Mouse (Mus musculus) ES-E14 (cell line): Measurements from ENCODE around the gene Sncb. TPM values are rescaled to one million over a fixed set of nuclear protein-coding genes. Genes with fewer than 3 reads are reported as not detected.

Experiments used
- DNase-seq: peaks from one replicate; pipeline ENCODE4 v3.0.0-alpha.2; 2013; ENCODE audit warnings: low read depth, low spot score
- H3K27ac ChIP-seq: 2 replicates; pipeline ENCODE4 v1.5.1; 2012; ENCODE audit warnings: low read depth, mild to moderate bottlenecking, low read length, moderate library complexity, mixed read lengths; ENCODE audit not compliant: poor library complexity, insufficient read depth, severe bottlenecking
- H3K36me3 ChIP-seq: 2 replicates; pipeline ENCODE4 v1.6.1; 2012; ENCODE audit warnings: mild to moderate bottlenecking, low read length, moderate library complexity, mixed read lengths; ENCODE audit not compliant: control insufficient read depth, poor library complexity, insufficient read depth, severe bottlenecking
- H3K4me1 ChIP-seq, 2 experiments: fragments of 150-350 bp in 1 of 2; sonication (generic) in 1 of 2; 2 replicates each; pipeline ENCODE4 v1.6.1; 2012; ENCODE audit warnings: low read length in 2 of 2, mild to moderate bottlenecking in 1 of 2, mixed read lengths in 1 of 2; ENCODE audit not compliant: control insufficient read depth in 2 of 2, insufficient read depth in 2 of 2, poor library complexity in 1 of 2
- H3K4me3 ChIP-seq, 2 experiments: fragments of 150-350 bp in 1 of 2; sonication (generic) in 1 of 2; 2 replicates each; pipeline ENCODE4 v1.5.1; 2012; ENCODE audit warnings: low read length in 2 of 2, low read depth in 1 of 2, mild to moderate bottlenecking in 1 of 2, mixed read lengths in 1 of 2; ENCODE audit not compliant: insufficient read depth in 1 of 2, poor library complexity in 1 of 2, severe bottlenecking in 1 of 2
- H3K9ac ChIP-seq: 2 replicates; pipeline ENCODE4 v1.6.1; 2012; ENCODE audit warnings: low read depth, mild to moderate bottlenecking, low read length, mixed read lengths; ENCODE audit not compliant: poor library complexity, insufficient read depth, severe bottlenecking
- H3K9me3 ChIP-seq: fragments of 150-350 bp; sonication (generic); 2 replicates; pipeline ENCODE4 v1.6.1; 2012; ENCODE audit warnings: low read depth, mild to moderate bottlenecking, low read length; ENCODE audit not compliant: control insufficient read depth, insufficient read depth
- CHD2 ChIP-seq: IDR thresholded peaks from 2 replicates; pipeline ENCODE4 v1.6.1; 2014; ENCODE audit warnings: mild to moderate bottlenecking, low read depth, low read length, inconsistent platforms
- HCFC1 ChIP-seq: IDR thresholded peaks from 2 replicates; pipeline ENCODE4 v1.6.1; 2012; ENCODE audit warnings: low read length, inconsistent platforms, borderline replicate concordance; ENCODE audit not compliant: insufficient read depth
- MAFK ChIP-seq: IDR thresholded peaks from 2 replicates; pipeline ENCODE4 v1.6.1; 2014; ENCODE audit warnings: mild to moderate bottlenecking, low read depth, low read length, inconsistent platforms; ENCODE audit not compliant: insufficient read depth
- ZC3H11A ChIP-seq: IDR thresholded peaks from 2 replicates; pipeline ENCODE4 v1.6.1; 2012; ENCODE audit warnings: low read depth, mild to moderate bottlenecking, inconsistent platforms, low read length, borderline replicate concordance
- ZNF384 ChIP-seq: IDR thresholded peaks from 2 replicates; pipeline ENCODE4 v1.6.1; 2012; ENCODE audit warnings: low read depth, low read length, inconsistent platforms
- in situ Hi-C, 2 experiments: fragments of 600-800 bp; cut with MboI; formaldehyde crosslinking; loops; one replicate each; pipeline ENCODE4 v1.15.1; 2025; ENCODE audit warnings: low sequenced_read_pairs in 2 of 2, inconsistent platforms in 1 of 2; ENCODE audit not compliant: unreplicated experiment in 2 of 2
- total RNA-seq: library from RNA; depleted of rRNA; stranded (reverse); fragments of 300-350 nt; gene quantifications from 2 replicates; pipeline ENCODE4 v1.2.3, GENCODE M21; 2012; rRNA removed

Sncb gene
- total RNA-seq, 1 experiment = not detected

DNA sequence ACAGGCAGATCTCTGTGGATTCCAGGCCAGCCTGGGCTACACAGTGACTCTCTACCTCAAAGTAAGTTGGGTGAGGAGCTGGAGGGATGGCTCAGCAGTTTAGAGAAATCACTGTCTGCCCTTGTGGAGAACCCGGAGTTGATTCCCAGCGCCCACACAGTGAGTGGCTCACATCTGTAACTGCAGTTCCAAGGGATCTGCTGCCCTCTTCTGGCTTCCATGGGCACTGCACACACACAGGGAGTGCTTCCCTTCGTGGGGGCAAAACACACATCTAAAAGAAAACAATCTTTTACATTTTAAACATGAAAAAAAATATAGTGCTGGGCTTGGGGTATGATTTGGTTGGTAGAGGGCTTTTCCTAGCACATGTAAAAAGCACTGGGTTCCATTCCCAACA lies 43.3 kb downstream of the Sncb start:
- no peak for TF ChIP-seq MAFK
- TF ChIP-seq CHD2 = no peak
- no peak for TF ChIP-seq ZC3H11A
- no peak for TF ChIP-seq HCFC1
- no peak for TF ChIP-seq ZNF384

DNA sequence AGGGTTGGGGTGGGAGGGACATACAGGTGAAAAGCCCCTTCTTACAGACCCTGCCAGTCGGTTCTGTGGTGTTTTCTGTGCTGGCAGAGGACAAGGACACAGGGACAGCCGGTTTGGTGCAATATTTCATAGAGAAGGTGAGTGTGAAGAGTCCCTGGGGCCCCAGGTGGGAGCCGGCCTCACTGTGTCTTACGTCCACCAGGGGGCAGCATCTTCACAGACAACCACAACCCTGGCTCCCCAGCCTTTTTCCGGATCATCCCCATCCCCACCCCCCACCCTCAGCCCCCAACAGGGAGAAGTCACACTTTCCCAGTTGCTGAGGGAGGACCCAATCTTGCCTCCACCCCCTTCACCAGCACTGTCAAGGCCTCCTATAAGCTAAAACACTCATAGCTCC lies 49.5 kb downstream of the Sncb start:
- H3K4me3 ChIP-seq = no peak overlapping the region
- no peak overlapping the region for H3K27ac ChIP-seq
- TF ChIP-seq ZNF384 (no peak), CHD2 (no peak), ZC3H11A (0 out of 2 replicates have a peak, but pooled peaks have one; percentile 24), MAFK (no peak)
- H3K4me1 ChIP-seq = peaks cover 0 to 4% of the 10 kb centered on the region in 2 experiments; a peak in 1 of 4 replicates
- no peaks in the 10 kb centered on the region for H3K9me3 ChIP-seq
- peak; percentile 58 for DNase-seq
- no peaks in the 10 kb centered on the region for H3K36me3 ChIP-seq
- H3K9ac ChIP-seq = no peak overlapping the region
- in situ Hi-C loops = no loop called here

More for the DNA sequence above, 43.3 kb downstream of the Sncb start:
- no peaks in the 10 kb centered on the region for H3K36me3 ChIP-seq
- H3K9ac ChIP-seq = no peak overlapping the region
- no peaks in the 10 kb centered on the region for H3K9me3 ChIP-seq
- no peak for DNase-seq
- no peak overlapping the region for H3K27ac ChIP-seq
- H3K4me1 ChIP-seq = no peaks in the 10 kb centered on the region
- no peak overlapping the region for H3K4me3 ChIP-seq
- in situ Hi-C loops = no loop called here

DNA sequence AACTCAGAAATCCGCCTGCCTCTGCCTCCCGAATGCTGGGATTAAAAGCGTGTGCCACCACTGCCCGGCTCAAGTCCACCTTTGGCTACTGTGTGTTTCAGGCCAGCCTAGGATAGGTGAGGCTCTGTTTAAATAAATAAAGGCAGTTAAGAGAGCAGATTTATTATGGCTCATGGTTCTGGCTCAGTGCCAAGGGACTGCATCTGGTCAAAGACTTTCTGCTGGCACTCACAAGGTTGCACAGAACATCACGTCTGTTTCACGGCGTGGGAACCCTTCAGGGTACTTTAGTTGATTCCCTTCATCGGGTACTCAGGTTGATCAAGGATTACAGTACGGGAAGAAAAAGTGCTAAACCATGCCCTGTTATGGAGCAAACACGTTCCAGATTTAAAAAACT lies 51.4 kb downstream of the Sncb start:
- Histone ChIP-seq H3K36me3 (no peaks in the 10 kb centered on the region), H3K27ac (no peak overlapping the region), H3K4me3 (no peak overlapping the region), H3K9ac (no peak overlapping the region), H3K9me3 (no peaks in the 10 kb centered on the region), H3K4me1 (peaks cover 0 to 4% of the 10 kb centered on the region in 2 experiments; a peak in 1 of 4 replicates)
- no peak for DNase-seq
- in situ Hi-C loops = no loop called here
- no peak for TF ChIP-seq CHD2
- no peak for TF ChIP-seq ZC3H11A
- no peak for TF ChIP-seq HCFC1

DNA sequence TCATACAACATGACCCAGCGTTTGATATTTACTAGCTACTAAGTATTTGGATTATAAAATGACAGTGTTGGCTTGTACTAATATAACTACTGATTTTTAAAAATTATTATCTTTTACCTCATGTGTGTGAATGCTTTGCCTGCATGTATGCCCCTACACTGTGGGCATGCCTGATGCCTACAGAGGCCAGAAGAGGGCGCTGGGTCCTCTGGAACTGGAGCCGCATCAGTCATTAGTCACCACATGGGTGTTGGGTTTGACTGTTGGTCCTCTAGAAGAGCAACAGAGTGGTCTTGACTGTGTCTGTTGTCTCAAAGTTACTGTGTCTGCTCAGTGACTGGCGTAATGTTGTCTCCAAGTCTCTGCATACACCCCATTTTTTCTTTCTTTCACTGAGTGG lies 52.0 kb downstream of the Sncb start:
- Histone ChIP-seq H3K9ac (no peak overlapping the region), H3K4me3 (no peak overlapping the region), H3K9me3 (no peaks in the 10 kb centered on the region), H3K4me1 (peaks cover 0 to 4% of the 10 kb centered on the region in 2 experiments; a peak in 1 of 4 replicates), H3K36me3 (no peaks in the 10 kb centered on the region), H3K27ac (no peak overlapping the region)
- TF ChIP-seq MAFK = no peak
- TF ChIP-seq ZC3H11A = no peak
- TF ChIP-seq HCFC1 = no peak
- no peak for TF ChIP-seq ZNF384
- TF ChIP-seq CHD2 = no peak
- in situ Hi-C loops = no loop called here
- no peak for DNase-seq

DNA sequence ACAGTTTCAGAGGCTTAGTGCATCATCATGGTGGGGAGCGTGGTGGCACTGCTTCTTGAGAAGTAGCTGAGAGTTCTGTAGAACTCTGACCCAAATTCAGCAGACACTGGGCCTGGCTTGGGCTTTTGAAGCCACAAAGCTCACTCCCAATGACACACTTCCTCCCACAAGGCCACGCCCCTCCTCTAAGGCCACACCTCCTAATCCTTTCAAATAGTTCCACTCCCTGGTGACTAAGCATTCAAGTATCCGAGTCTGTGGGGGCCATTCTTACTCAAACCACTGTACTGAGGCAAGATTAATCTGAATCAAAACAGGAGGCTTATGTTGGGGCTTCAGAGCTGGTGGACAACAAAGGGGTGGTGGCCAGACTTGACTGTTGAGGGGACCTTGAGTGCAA lies 55.5 kb downstream of the Sncb start:
- TF ChIP-seq ZNF384 = no peak
- no peak for TF ChIP-seq CHD2
- no peak for TF ChIP-seq HCFC1
- no peak for TF ChIP-seq ZC3H11A
- TF ChIP-seq MAFK = no peak
- H3K36me3 ChIP-seq = no peaks in the 10 kb centered on the region
- DNase-seq = no peak
- in situ Hi-C loops = no loop called here
- H3K27ac ChIP-seq = no peak overlapping the region
- H3K4me1 ChIP-seq = no peaks in the 10 kb centered on the region
- no peak overlapping the region for H3K4me3 ChIP-seq
- H3K9ac ChIP-seq = no peak overlapping the region
- no peaks in the 10 kb centered on the region for H3K9me3 ChIP-seq

Other genes starting within 250 kb of the Sncb start
- gene 4833439L19Rik, start 201.2 kb downstream of the Sncb start, total RNA-seq = 48.0 and 52.8 TPM in 2 replicates
- 38.3 and 51.0 TPM in 2 replicates for gene Arl10, start 191.6 kb downstream of the Sncb start, total RNA-seq
- gene Nop16, start 176.5 kb downstream of the Sncb start, total RNA-seq = 53.2 and 65.5 TPM in 2 replicates
- 108 and 156 TPM in 2 replicates for gene Higd2a, start 176.4 kb downstream of the Sncb start, total RNA-seq
- gene Cltb, start 155.3 kb downstream of the Sncb start, total RNA-seq = 49.5 and 75.1 TPM in 2 replicates
- gene Faf2, start 144.8 kb downstream of the Sncb start, total RNA-seq = 76.3 and 108 TPM in 2 replicates
- 60.3 and 66.5 TPM in 2 replicates for gene Rnf44, start 72.7 kb downstream of the Sncb start, total RNA-seq
- 0.31 and 0.69 TPM in 2 replicates for gene Cdhr2, start 65.1 kb downstream of the Sncb start, total RNA-seq
- gene Gprin1, start 16.7 kb downstream of the Sncb start, total RNA-seq = 0.37 and 0.58 TPM in 2 replicates
- gene Eif4e1b, start 17.4 kb upstream of the Sncb start, total RNA-seq = 0.37 and 0.54 TPM in 2 replicates
- 9.8 and 10.4 TPM in 2 replicates for gene Tspan17, start 22.8 kb upstream of the Sncb start, total RNA-seq
- gene Unc5a, start 182.8 kb upstream of the Sncb start, total RNA-seq = 0.31 and 0.95 TPM in 2 replicates